Mouse (Mus musculus) embryonic fibroblast, embryonic 13.5 days (primary cell): Measurements from ENCODE around the gene Uba5.

ENCODE experiments used
- CTCF ChIP-seq: IDR thresholded peaks from 2 replicates; pipeline ENCODE4 v1.5.1; 2011; ENCODE audit warnings: mild to moderate bottlenecking, control low read depth, low read length, moderate library complexity, borderline replicate concordance; ENCODE audit not compliant: insufficient read depth
- POLR2A ChIP-seq: IDR thresholded peaks from 2 replicates; pipeline ENCODE4 v1.6.1; 2011; ENCODE audit warnings: low read depth, mild to moderate bottlenecking, control low read depth, low read length, moderate library complexity

DNA sequence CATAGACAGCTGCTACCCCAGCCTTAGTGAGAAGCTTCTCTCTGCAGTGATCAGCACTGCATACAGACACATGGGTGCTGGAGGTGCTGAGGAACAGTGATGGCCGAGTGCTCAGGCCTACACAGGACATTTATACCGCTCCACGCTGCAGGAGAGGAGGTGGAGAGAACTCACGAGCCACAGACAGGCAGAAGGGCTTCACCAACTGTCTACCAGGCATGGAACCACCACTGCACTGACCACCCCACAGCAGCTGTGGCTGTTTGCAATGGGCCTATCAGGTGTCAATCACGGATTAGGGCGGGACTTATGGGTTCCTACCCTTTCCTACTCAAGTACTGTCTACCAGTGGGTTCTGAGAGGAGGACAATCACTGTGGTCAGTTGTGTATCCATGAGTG, 11.9 kb downstream of the Uba5 start:
- TF ChIP-seq CTCF (no peak), POLR2A (no peak)
